Mouse (Mus musculus): ENCODE data around the gene Tmigd3. TPM values are rescaled to one million over a fixed set of nuclear protein-coding genes. Genes with fewer than 3 reads are reported as not detected.

The Tmigd3 gene
- polyA plus RNA-seq, 1 experiment from 2014 or later = 0.44 TPM

DNA sequence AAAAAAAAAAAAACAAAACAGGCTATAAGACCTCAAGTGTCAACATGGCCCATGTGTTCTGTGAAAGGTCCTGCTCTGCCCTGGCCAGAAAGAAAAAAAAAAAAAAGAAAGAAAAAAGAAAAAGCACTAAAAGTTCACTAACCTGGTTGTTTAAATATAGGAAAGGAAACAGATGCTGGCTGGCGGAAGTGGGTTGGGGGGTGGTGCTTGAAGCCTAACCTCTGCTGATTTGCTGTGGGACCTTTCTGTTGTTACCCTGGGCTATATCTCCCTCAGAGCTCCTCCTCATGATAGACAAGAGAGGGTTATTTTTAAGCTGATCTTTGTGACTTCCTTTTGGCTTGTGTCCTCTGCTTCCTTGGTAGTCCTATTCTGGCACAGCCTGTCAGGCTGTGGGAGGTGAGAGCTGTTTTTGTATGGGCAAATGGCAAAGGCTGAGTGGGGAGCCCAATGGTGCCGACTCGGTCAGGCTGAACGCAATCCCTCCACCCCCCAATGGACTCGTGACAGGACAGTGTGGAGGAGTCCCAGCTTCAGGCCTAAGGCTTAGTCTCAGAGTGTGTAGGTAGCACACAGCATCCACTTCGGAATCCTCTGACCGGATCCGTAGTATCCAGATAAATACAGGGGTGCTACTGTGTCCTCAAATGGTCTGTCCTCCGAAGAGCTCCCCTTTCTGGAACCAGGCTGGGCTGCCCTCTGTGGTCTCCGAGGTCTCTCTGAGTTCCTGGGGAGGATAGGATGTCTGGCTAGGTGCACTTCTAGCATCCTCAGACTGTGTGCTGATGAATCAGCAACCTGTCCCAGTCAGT is 21.3 kb downstream of the Tmigd3 start:
- H3K27me3 ChIP-seq (replicated peaks; ENCODE audit: control insufficient read depth, insufficient read depth, low read length) = no peaks in the 10 kb centered on the region
- no peak overlapping the region for H3K4me3 ChIP-seq (ENCODE audit: low read depth, low read length)
- no peak for TF ChIP-seq CTCF (IDR thresholded peaks at IDR 0.05; ENCODE audit: low read depth)
- H3K9me3 ChIP-seq (ENCODE audit: control insufficient read depth) = no peaks in the 10 kb centered on the region
- no peak for ATAC-seq
- H3K36me3 ChIP-seq (ENCODE audit: control insufficient read depth, insufficient read depth) = no peaks in the 10 kb centered on the region
- H3K4me2 ChIP-seq (replicated peaks; ENCODE audit: low read depth) = no peak overlapping the region; the same call in 1 of the 2 replicates
- no peak overlapping the region for H3K9ac ChIP-seq (ENCODE audit: low read depth, low read length)
- H3K27ac ChIP-seq (ENCODE audit: low read depth, low read length) = peak overlapping the region; percentile 62; the same call in 1 of the 2 replicates
- WGBS = 79% methylated on average over 10 of the region's 10 CpGs
- peaks cover 9% of the 10 kb centered on the region; the same call in 1 of the 2 replicates for H3K4me1 ChIP-seq (replicated peaks; ENCODE audit: control insufficient read depth, insufficient read depth, low read length)

GRCm38 (mm10) chr3:105892572-105893495 is 22.1 kb downstream of the Tmigd3 start:
- peak overlapping the region; percentile 46; the same call in 1 of the 2 replicates for H3K27ac ChIP-seq (ENCODE audit: low read depth, low read length)
- no peaks in the 10 kb centered on the region for H3K36me3 ChIP-seq (ENCODE audit: control insufficient read depth, insufficient read depth)
- H3K4me2 ChIP-seq (replicated peaks; ENCODE audit: low read depth) = no peak overlapping the region; the same call in 1 of the 2 replicates
- no peak overlapping the region for H3K9ac ChIP-seq (ENCODE audit: low read depth, low read length)
- ATAC-seq = no peak
- peaks cover 9% of the 10 kb centered on the region; the same call in 1 of the 2 replicates for H3K4me1 ChIP-seq (replicated peaks; ENCODE audit: control insufficient read depth, insufficient read depth, low read length)
- no peaks in the 10 kb centered on the region for H3K27me3 ChIP-seq (replicated peaks; ENCODE audit: control insufficient read depth, insufficient read depth, low read length)
- no peak for TF ChIP-seq CTCF (IDR thresholded peaks at IDR 0.05; ENCODE audit: low read depth)
- no peak overlapping the region for H3K4me3 ChIP-seq (ENCODE audit: low read depth, low read length)
- no peaks in the 10 kb centered on the region for H3K9me3 ChIP-seq (ENCODE audit: control insufficient read depth)
- 70% methylated on average over 19 of the region's 19 CpGs for WGBS

GRCm38 (mm10) chr3:105893941-105894391 is 23.3 kb downstream of the Tmigd3 start:
- peak; percentile 16 for ATAC-seq
- no peak for TF ChIP-seq CTCF (IDR thresholded peaks at IDR 0.05; ENCODE audit: low read depth)
- Histone ChIP-seq H3K27ac (ENCODE audit: low read depth, low read length) (peak overlapping the region; percentile 96), H3K4me1 (replicated peaks; ENCODE audit: control insufficient read depth, insufficient read depth, low read length) (peaks cover 9% of the 10 kb centered on the region; the same call in 1 of the 2 replicates), H3K36me3 (ENCODE audit: control insufficient read depth, insufficient read depth) (no peaks in the 10 kb centered on the region), H3K9me3 (ENCODE audit: control insufficient read depth) (no peaks in the 10 kb centered on the region), H3K4me2 (replicated peaks; ENCODE audit: low read depth) (peak overlapping the region; percentile 49), H3K27me3 (replicated peaks; ENCODE audit: control insufficient read depth, insufficient read depth, low read length) (no peaks in the 10 kb centered on the region), H3K4me3 (ENCODE audit: low read depth, low read length) (no peak overlapping the region), H3K9ac (ENCODE audit: low read depth, low read length) (no peak overlapping the region)
- 25% methylated on average over 6 of the region's 6 CpGs for WGBS

DNA sequence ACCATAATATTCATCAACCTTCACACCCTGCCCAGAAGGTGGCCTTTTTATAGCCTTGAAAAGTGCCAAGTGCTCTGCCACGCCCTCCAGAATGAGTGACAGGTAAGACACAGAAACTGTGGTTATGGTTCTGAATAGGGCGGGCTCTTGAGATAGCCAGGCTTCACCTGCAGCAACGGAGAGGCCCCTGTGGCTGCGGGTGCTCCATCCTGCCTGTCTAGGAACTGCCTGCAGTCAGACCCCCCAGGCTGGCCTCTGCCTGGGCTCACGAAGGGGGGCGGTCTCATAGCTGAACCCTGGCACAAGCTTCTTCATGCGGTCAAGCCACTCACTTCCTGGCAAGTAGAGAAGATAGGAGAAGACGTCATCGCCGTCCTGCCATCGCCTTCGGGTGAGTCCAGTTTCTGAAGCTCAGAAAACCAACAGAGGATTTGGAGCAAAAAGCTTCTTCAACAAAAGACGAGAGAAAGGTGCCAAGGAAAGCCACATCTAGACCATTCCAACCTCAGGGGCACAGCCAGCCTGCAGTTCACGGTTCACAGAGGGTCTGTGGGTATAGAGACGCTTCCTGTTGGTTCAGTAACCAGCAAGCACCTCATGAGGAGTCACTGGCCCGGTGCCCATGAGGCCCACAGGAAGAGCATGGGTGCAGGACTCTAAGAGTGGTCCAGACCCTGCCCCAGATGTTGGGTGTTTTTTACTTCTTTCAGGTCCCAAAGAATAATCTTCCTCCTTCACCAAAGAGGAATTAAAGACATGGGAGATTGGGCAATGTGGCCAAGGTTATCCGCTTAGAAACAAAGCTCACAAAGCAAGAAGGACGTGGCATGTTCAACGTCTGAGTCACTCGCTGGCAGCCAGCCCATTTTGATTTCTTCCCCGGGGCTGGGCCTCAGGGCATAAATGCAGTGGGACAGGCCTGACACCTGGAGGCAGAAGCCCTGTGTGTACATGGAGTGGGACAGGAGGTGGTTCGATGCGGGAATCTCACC is 24.2 kb downstream of the Tmigd3 start:
- Histone ChIP-seq H3K4me2 (replicated peaks; ENCODE audit: low read depth) (peak overlapping the region; percentile 49), H3K9ac (ENCODE audit: low read depth, low read length) (0 out of 2 replicates have a peak overlapping the region, but pooled peaks have one; percentile 46), H3K36me3 (ENCODE audit: control insufficient read depth, insufficient read depth) (no peaks in the 10 kb centered on the region), H3K9me3 (ENCODE audit: control insufficient read depth) (no peaks in the 10 kb centered on the region), H3K4me3 (ENCODE audit: low read depth, low read length) (no peak overlapping the region; the same call in 1 of the 2 replicates), H3K4me1 (replicated peaks; ENCODE audit: control insufficient read depth, insufficient read depth, low read length) (peaks cover 9% of the 10 kb centered on the region; the same call in 1 of the 2 replicates), H3K27ac (ENCODE audit: low read depth, low read length) (peak overlapping the region; percentile 96), H3K27me3 (replicated peaks; ENCODE audit: control insufficient read depth, insufficient read depth, low read length) (no peaks in the 10 kb centered on the region)
- peak; percentile 92 for ATAC-seq
- TF ChIP-seq CTCF (IDR thresholded peaks at IDR 0.05; ENCODE audit: low read depth) = peak; percentile 100
- WGBS = 37% methylated on average over 23 of the region's 23 CpGs

DNA sequence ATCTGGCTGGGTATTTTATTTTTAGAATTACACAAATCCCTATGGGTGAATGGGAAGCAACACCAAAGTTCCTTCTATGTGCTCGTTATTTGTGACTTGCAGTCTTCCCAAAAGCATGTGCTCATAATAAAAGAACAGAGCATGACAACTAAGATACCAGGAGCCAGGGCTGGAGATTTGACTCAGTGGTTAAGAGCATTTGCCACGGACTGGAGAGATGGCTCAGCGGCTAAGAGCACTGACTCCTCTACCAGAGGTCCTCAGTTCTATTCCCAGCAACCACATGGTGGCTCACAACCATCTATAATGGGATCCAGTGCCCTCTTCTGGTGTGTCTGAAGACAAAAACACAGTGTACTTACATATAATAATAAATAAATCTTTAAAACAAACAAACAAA is 26.1 kb downstream of the Tmigd3 start:
- no peak for ATAC-seq
- 85% methylated on average over 3 of the region's 3 CpGs for whole genome bisulfite sequencing

More for the DNA sequence above, 26.1 kb downstream of the Tmigd3 start:
- Histone ChIP-seq H3K9me3 (ENCODE audit: control insufficient read depth) (no peaks in the 10 kb centered on the region), H3K27me3 (replicated peaks; ENCODE audit: control insufficient read depth, insufficient read depth, low read length) (no peaks in the 10 kb centered on the region), H3K4me3 (ENCODE audit: low read depth, low read length) (no peak overlapping the region), H3K4me1 (replicated peaks; ENCODE audit: control insufficient read depth, insufficient read depth, low read length) (peaks cover 9% of the 10 kb centered on the region; the same call in 1 of the 2 replicates), H3K27ac (ENCODE audit: low read depth, low read length) (no peak overlapping the region), H3K4me2 (replicated peaks; ENCODE audit: low read depth) (no peak overlapping the region), H3K9ac (ENCODE audit: low read depth, low read length) (no peak overlapping the region), H3K36me3 (ENCODE audit: control insufficient read depth, insufficient read depth) (no peaks in the 10 kb centered on the region)
- TF ChIP-seq CTCF (IDR thresholded peaks at IDR 0.05; ENCODE audit: low read depth) = no peak
